Comparison of ENCODE assay signal across 23 mouse cellular contexts in the genomic region with DNA sequence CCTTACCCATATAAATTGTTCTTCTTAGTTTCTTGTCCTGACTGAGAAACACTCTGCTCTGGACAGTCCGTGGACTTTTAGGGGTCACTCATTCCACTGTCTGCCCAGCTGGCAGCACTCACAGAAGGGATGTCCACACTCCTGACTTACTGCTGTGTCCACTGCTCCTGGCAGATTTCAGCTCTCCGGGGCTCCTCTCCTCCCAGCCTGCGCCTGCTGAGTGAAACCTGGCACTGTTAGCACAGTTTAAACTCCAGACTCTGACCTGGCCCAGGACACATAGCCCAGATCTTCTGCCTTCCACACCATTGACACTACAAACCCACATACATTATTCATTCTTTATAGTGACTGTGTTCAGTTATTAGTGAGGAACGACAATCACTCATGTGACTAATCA. TPM values are rescaled to one million over a fixed set of nuclear protein-coding genes. Genes with fewer than 3 reads are reported as not detected.
DNase-seq lines count a peak whose midpoint lies in the region; ATAC-seq and TF ChIP-seq lines count a peak whose summit lies in the region.
"Had no signal": no experiment of that assay in that cellular context is flagged by ENCODE, and none has a peak within 500 bp of the region (broad histone marks: within the 10 kb centered on the region; RNA-seq: fewer than 3 reads in every experiment).

No protein-coding gene starts in this region.

- DNase-seq in cerebellum, adult 2 months = peak; percentile 43 to 47
- no peak for DNase-seq in cerebellum, postnatal 14 days
- DNase-seq in kidney, adult 2 months = peak; percentile 14
- no peak for DNase-seq in kidney, adult 11 months
- DNase-seq in ES-E14 (ENCODE audit: low read depth, low spot score) = no peak
- DNase-seq in spleen, adult 18-20 months = no peak
- no peak for DNase-seq in ovary, postnatal 36 days (ENCODE audit: low spot score)
- DNase-seq: embryo, embryonic 11 days; gastrocnemius, postnatal 36 days; left cerebral cortex, postnatal 4 days; liver, embryonic 13.5 days had no signal

- ATAC-seq in heart, embryonic 14.5 days (ENCODE audit: insufficient number of reproducible peaks, insufficient read depth, low FRiP score, low read depth) = no peak
- ATAC-seq: midbrain, embryonic 16.5 days; Patski had no signal

- no peak for TF ChIP-seq POLR2A in cerebellum, adult 2 months (IDR thresholded peaks at IDR 0.05; ENCODE audit: borderline replicate concordance, insufficient read depth, low read length)
- no peak for TF ChIP-seq POLR2A in kidney, adult 2 months (IDR thresholded peaks at IDR 0.05; ENCODE audit: low read depth, low read length)

- H3K4me1 ChIP-seq in cerebellum, adult 2 months (ENCODE audit: control insufficient read depth, insufficient read depth, low read length) = peaks cover 19% of the 10 kb centered on the region
- 0 out of 2 replicates have a peak, but pooled peaks cover 2% of the 10 kb centered on the region for H3K4me1 ChIP-seq in kidney, adult 2 months (ENCODE audit: control insufficient read depth, insufficient read depth, low read length)
- peaks cover 21% of the 10 kb centered on the region in 2 experiments for H3K4me1 ChIP-seq in ES-E14 (ENCODE audit: control insufficient read depth in 2 of 2, insufficient read depth in 2 of 2, low read length in 2 of 2, poor library complexity in 1 of 2)
- H3K4me1 ChIP-seq in heart, embryonic 14.5 days (ENCODE audit: control insufficient read depth in 2 of 2, insufficient read depth in 2 of 2, low read length in 2 of 2) = peaks cover 33 to 36% of the 10 kb centered on the region in 2 experiments
- H3K4me1 ChIP-seq: kidney, embryonic 15.5 days had no signal

- H3K9me3 ChIP-seq in ES-E14 (ENCODE audit: control insufficient read depth, insufficient read depth, low read depth, low read length) = no peaks in the 10 kb centered on the region
- no peaks in the 10 kb centered on the region for H3K9me3 ChIP-seq in heart, embryonic 14.5 days (ENCODE audit: control insufficient read depth, low read length)
- H3K9me3 ChIP-seq: kidney, embryonic 15.5 days; liver, embryonic 13.5 days had no signal

- TF ChIP-seq CTCF in cerebellum, adult 2 months (IDR thresholded peaks at IDR 0.05; ENCODE audit: borderline replicate concordance, insufficient read depth, low read depth, low read length) = no peak
- no peak for TF ChIP-seq CTCF in kidney, adult 2 months (conservative IDR thresholded peaks at IDR 0.05; ENCODE audit: insufficient read depth, insufficient read length, low read depth, low read length)

- in situ Hi-C loops in ES-E14 (cut with MboI; ENCODE audit: low sequenced_read_pairs in 2 of 2, unreplicated experiment in 2 of 2) = no loop called here

- no peaks in the 10 kb centered on the region for H3K27me3 ChIP-seq in cerebellum, adult 2 months (ENCODE audit: control insufficient read depth, insufficient read depth, low read length)
- no peaks in the 10 kb centered on the region for H3K27me3 ChIP-seq in kidney, adult 2 months (replicated peaks; ENCODE audit: control insufficient read depth, insufficient read depth, low read length)
- H3K27me3 ChIP-seq in heart, embryonic 14.5 days (ENCODE audit: control insufficient read depth, insufficient read depth, low read length) = 0 out of 2 replicates have a peak, but pooled peaks cover 2% of the 10 kb centered on the region

- 17% methylated on average over 4 of the region's 4 CpGs for whole genome bisulfite sequencing in cerebellum, adult 2 months
- WGBS in kidney, adult 2 months = 53% methylated on average over 4 of the region's 4 CpGs
- WGBS in heart, embryonic 14.5 days = 34% methylated on average over 4 of the region's 4 CpGs

- H3K4me2 ChIP-seq in heart, embryonic 14.5 days (ENCODE audit: low read length) = peak overlapping the region; percentile 19; the same call in 1 of the 2 replicates
- H3K4me2 ChIP-seq: kidney, embryonic 15.5 days; liver, embryonic 13.5 days had no signal

- H3K9ac ChIP-seq in ES-E14 (ENCODE audit: insufficient read depth, low read depth, low read length, poor library complexity, severe bottlenecking) = peak overlapping the region; percentile 42; the same call in 1 of the 2 replicates
- peak overlapping the region; percentile 44 for H3K9ac ChIP-seq in heart, embryonic 14.5 days (ENCODE audit: low read length)
- H3K9ac ChIP-seq: kidney, embryonic 15.5 days; liver, embryonic 13.5 days had no signal

- no peaks in the 10 kb centered on the region for H3K36me3 ChIP-seq in kidney, adult 2 months (ENCODE audit: control insufficient read depth, insufficient read depth, low read length)
- H3K36me3 ChIP-seq in ES-E14 (ENCODE audit: control insufficient read depth, insufficient read depth, low read length, poor library complexity, severe bottlenecking) = peaks cover 10% of the 10 kb centered on the region; the same call in 1 of the 2 replicates
- peaks cover 23% of the 10 kb centered on the region for H3K36me3 ChIP-seq in heart, embryonic 14.5 days (ENCODE audit: control insufficient read depth, insufficient read depth, low read length)

- H3K4me3 ChIP-seq in cerebellum, adult 2 months (replicated peaks; ENCODE audit: insufficient read depth, low read depth, low read length) = no peak overlapping the region
- no peak overlapping the region for H3K4me3 ChIP-seq in kidney, adult 2 months (ENCODE audit: insufficient read depth, low read depth, low read length)
- no peak overlapping the region for H3K4me3 ChIP-seq in ES-E14 (ENCODE audit: insufficient read depth in 1 of 2, low read depth in 1 of 2, low read length in 2 of 2, poor library complexity in 1 of 2, severe bottlenecking in 1 of 2)
- no peak overlapping the region for H3K4me3 ChIP-seq in heart, embryonic 14.5 days (ENCODE audit: control insufficient read depth in 1 of 2, insufficient read depth in 1 of 2, low read depth in 1 of 2, low read length in 2 of 2)
- H3K4me3 ChIP-seq: kidney, embryonic 15.5 days; liver, embryonic 13.5 days had no signal

- H3K27ac ChIP-seq in cerebellum, adult 2 months (ENCODE audit: insufficient read depth, low read length) = no peak overlapping the region
- no peak overlapping the region for H3K27ac ChIP-seq in kidney, adult 2 months (ENCODE audit: insufficient read depth, low read depth, low read length)
- peak overlapping the region; percentile 97 for H3K27ac ChIP-seq in ES-E14 (ENCODE audit: insufficient read depth, low read depth, low read length, poor library complexity, severe bottlenecking)
- peak overlapping the region; percentile 63 to 69 for H3K27ac ChIP-seq in heart, embryonic 14.5 days (replicated peaks in 1 of 2; ENCODE audit: control insufficient read depth in 1 of 2, insufficient read depth in 1 of 2, low read depth in 2 of 2, low read length in 2 of 2)
- H3K27ac ChIP-seq: kidney, embryonic 15.5 days; liver, embryonic 13.5 days had no signal

TF ChIP-seq in ES-E14, 5 proteins besides CTCF, POLR2A, EP300 and RAD21:
- TF ChIP-seq HCFC1 (IDR thresholded peaks at IDR 0.05; ENCODE audit: borderline replicate concordance, insufficient read depth, low read length) = no peak
- TF ChIP-seq ZNF384 (IDR thresholded peaks at IDR 0.05; ENCODE audit: low read depth, low read length) = no peak
- TF ChIP-seq CHD2 (IDR thresholded peaks at IDR 0.05; ENCODE audit: low read depth, low read length) = no peak
- TF ChIP-seq ZC3H11A (IDR thresholded peaks at IDR 0.05; ENCODE audit: borderline replicate concordance, low read depth, low read length) = no peak
- no peak for TF ChIP-seq MAFK (IDR thresholded peaks at IDR 0.05; ENCODE audit: insufficient read depth, low read depth, low read length)
TF ChIP-seq in ES-E14: peak in this region for 0.

RNA-seq across cellular contexts. Expression of gene Fitm2, which starts 8.4 kb away (rescaled TPM):
- 20.2 and 21.5 TPM in 2 replicates for polyA plus RNA-seq in cerebellum, adult 2 months (2012; rRNA removed)
- polyA plus RNA-seq in kidney, adult 2 months (2012; rRNA removed) = 19.9 and 21.9 TPM in 2 replicates
- 23.4 and 29.8 TPM in 2 replicates for total RNA-seq in ES-E14 (2012; rRNA removed)
- 13.8 and 14.0 TPM in 2 replicates for polyA plus RNA-seq in heart, embryonic 14.5 days (2014; fragmentation: Nextera tagmentation; extraction: Ambion mirVana)

RNA-seq across cellular contexts. Expression of gene Gdap1l1, which starts 25.7 kb away (rescaled TPM):
- polyA plus RNA-seq in cerebellum, adult 2 months (2012; rRNA removed) = 126 and 128 TPM in 2 replicates
- 0.31 and 0.38 TPM in 2 replicates for polyA plus RNA-seq in kidney, adult 2 months (2012; rRNA removed)
- total RNA-seq in ES-E14 (2012; rRNA removed) = 1.1 and 3.1 TPM in 2 replicates
- 0.39 and 0.54 TPM in 2 replicates for polyA plus RNA-seq in heart, embryonic 14.5 days (2014; fragmentation: Nextera tagmentation; extraction: Ambion mirVana)
- total RNA-seq: CH12.LX; gastrocnemius, postnatal 36 days; megakaryocyte-erythroid progenitor cell, adult 5-6 weeks had no signal

RNA-seq across cellular contexts. Expression of gene R3hdml, which starts 28.1 kb away (rescaled TPM):
- not detected in 2 replicates for polyA plus RNA-seq in cerebellum, adult 2 months (2012; rRNA removed)
- 3.6 and 4.6 TPM in 2 replicates for polyA plus RNA-seq in kidney, adult 2 months (2012; rRNA removed)
- total RNA-seq in ES-E14 (2012; rRNA removed) = 4.4 and 5.7 TPM in 2 replicates
- polyA plus RNA-seq in heart, embryonic 14.5 days (2014; fragmentation: Nextera tagmentation; extraction: Ambion mirVana) = not detected in 2 replicates
- total RNA-seq: CH12.LX; gastrocnemius, postnatal 36 days; megakaryocyte-erythroid progenitor cell, adult 5-6 weeks had no signal
- polyA plus RNA-seq: forebrain, embryonic 11.5 days; liver, embryonic 13.5 days; lung, embryonic 16.5 days; Patski; spleen, adult 2 months; stomach, embryonic 16.5 days had no signal

RNA-seq across cellular contexts. Expression of gene Oser1, which starts 39.5 kb away (rescaled TPM):
- 37.7 and 39.4 TPM in 2 replicates for polyA plus RNA-seq in cerebellum, adult 2 months (2012; rRNA removed)
- 11.5 and 13.9 TPM in 2 replicates for polyA plus RNA-seq in kidney, adult 2 months (2012; rRNA removed)
- 31.5 and 42.0 TPM in 2 replicates for total RNA-seq in ES-E14 (2012; rRNA removed)
- polyA plus RNA-seq in heart, embryonic 14.5 days (2014; fragmentation: Nextera tagmentation; extraction: Ambion mirVana) = 52.6 and 56.8 TPM in 2 replicates

RNA-seq across cellular contexts. Expression of gene Hnf4a, which starts 42.6 kb away (rescaled TPM):
- 0.02 and 0.03 TPM in 2 replicates for polyA plus RNA-seq in cerebellum, adult 2 months (2012; rRNA removed)
- 354 and 376 TPM in 2 replicates for polyA plus RNA-seq in kidney, adult 2 months (2012; rRNA removed)
- 0.90 and 1.1 TPM in 2 replicates for total RNA-seq in ES-E14 (2012; rRNA removed)
- not detected in 2 replicates for polyA plus RNA-seq in heart, embryonic 14.5 days (2014; fragmentation: Nextera tagmentation; extraction: Ambion mirVana)
- total RNA-seq: CH12.LX; gastrocnemius, postnatal 36 days; left cerebral cortex, postnatal 4 days had no signal
- polyA plus RNA-seq: forebrain, embryonic 11.5 days; hindbrain, embryonic 11.5 days; lung, embryonic 16.5 days; midbrain, embryonic 16.5 days; neural tube, embryonic 11.5 days had no signal

Comparison
In these comparisons a context has a peak if more than half of its experiments do, and no peak if none do; other contexts are left out.
1. DNase-seq: peak in cerebellum, adult 2 months (2 of 2) and kidney, adult 2 months (single experiment); none in cerebellum, postnatal 14 days (0 of 2), kidney, adult 11 months (single experiment), ES-E14 (single experiment), spleen, adult 18-20 months (0 of 2) and ovary, postnatal 36 days (single experiment).
2. H3K27ac ChIP-seq: peak in ES-E14 (single experiment) and heart, embryonic 14.5 days (2 of 2); none in cerebellum, adult 2 months (single experiment) and kidney, adult 2 months (single experiment).
3. RNA of gene Gdap1l1, which starts 25.7 kb away (polyA plus RNA-seq): 126 to 128 TPM in cerebellum, adult 2 months; 0.39 to 0.54 TPM in heart, embryonic 14.5 days and 0.31 to 0.38 TPM in kidney, adult 2 months; every median in the first group is over 10 times any median in the second.